Mouse (Mus musculus): ENCODE data around the gene Glce. TPM values are rescaled to one million over a fixed set of nuclear protein-coding genes. Genes with fewer than 3 reads are reported as not detected.

The Glce gene
- polyA plus RNA-seq, 1 experiment = 32.0 TPM

GRCm38 (mm10) chr9:62057881-62058506, 64.5 kb downstream of the Glce start:
- Histone ChIP-seq H3K36me3 (ENCODE audit: control insufficient read depth, insufficient read depth) (peaks cover 21% of the 10 kb centered on the region), H3K4me3 (no peak overlapping the region), H3ac (ENCODE audit: control insufficient read depth, insufficient read length) (no peak overlapping the region), H3K79me2 (ENCODE audit: control insufficient read depth, insufficient read depth) (peaks cover 3% of the 10 kb centered on the region), H3K4me2 (ENCODE audit: low read depth) (no peak overlapping the region), H3K27me3 (ENCODE audit: control insufficient read depth, insufficient read depth, insufficient read length) (no peaks in the 10 kb centered on the region)
- no peak for TF ChIP-seq CEBPB (IDR thresholded peaks at IDR 0.05; ENCODE audit: insufficient read depth, poor library complexity, severe bottlenecking)
- TF ChIP-seq USF1 (IDR thresholded peaks at IDR 0.05; ENCODE audit: low read depth) = no peak

DNA sequence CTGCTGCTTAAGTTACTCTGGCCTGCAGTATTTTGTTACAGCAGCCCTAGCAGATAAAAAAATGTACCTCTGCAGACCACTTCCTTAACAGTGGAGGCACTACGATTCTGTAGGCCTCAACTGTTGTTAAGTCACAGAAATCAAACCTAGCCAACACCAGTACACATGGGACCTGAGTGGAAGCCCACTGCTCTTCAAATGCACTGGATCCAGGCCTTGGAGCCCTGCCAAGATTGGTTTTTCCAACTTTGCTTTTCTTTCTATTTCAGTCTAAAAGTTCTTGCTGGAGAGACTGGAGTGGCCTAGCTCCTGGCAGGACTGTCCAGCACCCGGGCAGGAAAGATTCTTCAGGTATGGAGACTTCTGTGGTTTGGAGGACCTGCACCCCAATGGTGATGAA, 66.2 kb downstream of the Glce start:
- Histone ChIP-seq H3K4me3 (no peak overlapping the region), H3K79me2 (ENCODE audit: control insufficient read depth, insufficient read depth) (peaks cover 3% of the 10 kb centered on the region), H3K27me3 (ENCODE audit: control insufficient read depth, insufficient read depth, insufficient read length) (no peaks in the 10 kb centered on the region), H3K36me3 (ENCODE audit: control insufficient read depth, insufficient read depth) (peaks cover 21% of the 10 kb centered on the region), H3K4me2 (ENCODE audit: low read depth) (no peak overlapping the region), H3ac (ENCODE audit: control insufficient read depth, insufficient read length) (no peak overlapping the region)
- no peak for TF ChIP-seq POLR2AphosphoS2 (IDR thresholded peaks at IDR 0.05; ENCODE audit: insufficient read length, low read depth)
- no peak for TF ChIP-seq TCF12 (IDR thresholded peaks at IDR 0.05; ENCODE audit: insufficient read depth, poor library complexity, severe bottlenecking)
- no peak for TF ChIP-seq MAX (IDR thresholded peaks at IDR 0.05; ENCODE audit: low read depth)
- no peak for TF ChIP-seq MYOG (IDR thresholded peaks at IDR 0.05; ENCODE audit: control insufficient read depth in 1 of 3, insufficient read depth in 1 of 3, insufficient read length in 2 of 3, low read depth in 2 of 3)
- no peak for TF ChIP-seq USF1 (IDR thresholded peaks at IDR 0.05; ENCODE audit: low read depth)
- TF ChIP-seq MYOD1 (IDR thresholded peaks at IDR 0.05; ENCODE audit: control insufficient read depth in 1 of 3, insufficient read length in 2 of 3, low read depth in 2 of 3) = no peak
- TF ChIP-seq SRF (IDR thresholded peaks at IDR 0.05; ENCODE audit: control insufficient read depth, insufficient read length, low read depth) = no peak
- TF ChIP-seq POLR2A (IDR thresholded peaks at IDR 0.05; ENCODE audit: insufficient read length, low read depth) = no peak
- TF ChIP-seq CEBPB (IDR thresholded peaks at IDR 0.05; ENCODE audit: insufficient read depth, poor library complexity, severe bottlenecking) = no peak
- TF ChIP-seq REST (IDR thresholded peaks at IDR 0.05; ENCODE audit: insufficient read depth, insufficient read length) = no peak
- TF ChIP-seq TCF3 (IDR thresholded peaks at IDR 0.05; ENCODE audit: insufficient read length, low read depth) = no peak
- TF ChIP-seq E2F4 (IDR thresholded peaks at IDR 0.05; ENCODE audit: insufficient read depth) = no peak

GRCm38 (mm10) chr9:62050801-62051200, 71.7 kb downstream of the Glce start:
- Histone ChIP-seq H3K36me3 (ENCODE audit: control insufficient read depth, insufficient read depth) (no peaks in the 10 kb centered on the region), H3K27me3 (ENCODE audit: control insufficient read depth, insufficient read depth, insufficient read length) (no peaks in the 10 kb centered on the region), H3ac (ENCODE audit: control insufficient read depth, insufficient read length) (no peak overlapping the region), H3K4me3 (no peak overlapping the region), H3K79me2 (ENCODE audit: control insufficient read depth, insufficient read depth) (no peaks in the 10 kb centered on the region), H3K4me2 (ENCODE audit: low read depth) (no peak overlapping the region)
- TF ChIP-seq POLR2A (IDR thresholded peaks at IDR 0.05; ENCODE audit: insufficient read length, low read depth) (no peak), SRF (IDR thresholded peaks at IDR 0.05; ENCODE audit: control insufficient read depth, insufficient read length, low read depth) (no peak), MAX (IDR thresholded peaks at IDR 0.05; ENCODE audit: low read depth) (no peak), CEBPB (IDR thresholded peaks at IDR 0.05; ENCODE audit: insufficient read depth, poor library complexity, severe bottlenecking) (no peak), REST (IDR thresholded peaks at IDR 0.05; ENCODE audit: insufficient read depth, insufficient read length) (no peak), POLR2AphosphoS2 (IDR thresholded peaks at IDR 0.05; ENCODE audit: insufficient read length, low read depth) (no peak), MYOD1 (IDR thresholded peaks at IDR 0.05; ENCODE audit: control insufficient read depth in 1 of 3, insufficient read length in 2 of 3, low read depth in 2 of 3) (no peak), MYOG (IDR thresholded peaks at IDR 0.05; ENCODE audit: control insufficient read depth in 1 of 3, insufficient read depth in 1 of 3, insufficient read length in 2 of 3, low read depth in 2 of 3) (no peak), USF1 (IDR thresholded peaks at IDR 0.05; ENCODE audit: low read depth) (no peak), E2F4 (IDR thresholded peaks at IDR 0.05; ENCODE audit: insufficient read depth) (no peak), TCF12 (IDR thresholded peaks at IDR 0.05; ENCODE audit: insufficient read depth, poor library complexity, severe bottlenecking) (no peak), TCF3 (IDR thresholded peaks at IDR 0.05; ENCODE audit: insufficient read length, low read depth) (no peak)

GRCm38 (mm10) chr9:62049166-62049565, 73.3 kb downstream of the Glce start:
- Histone ChIP-seq H3K4me3 (no peak overlapping the region), H3K27me3 (ENCODE audit: control insufficient read depth, insufficient read depth, insufficient read length) (no peaks in the 10 kb centered on the region), H3K79me2 (ENCODE audit: control insufficient read depth, insufficient read depth) (no peaks in the 10 kb centered on the region), H3ac (ENCODE audit: control insufficient read depth, insufficient read length) (no peak overlapping the region), H3K36me3 (ENCODE audit: control insufficient read depth, insufficient read depth) (no peaks in the 10 kb centered on the region), H3K4me2 (ENCODE audit: low read depth) (no peak overlapping the region)
- TF ChIP-seq CEBPB (IDR thresholded peaks at IDR 0.05; ENCODE audit: insufficient read depth, poor library complexity, severe bottlenecking) (no peak), MYOD1 (IDR thresholded peaks at IDR 0.05; ENCODE audit: control insufficient read depth in 1 of 3, insufficient read length in 2 of 3, low read depth in 2 of 3) (no peak), TCF3 (IDR thresholded peaks at IDR 0.05; ENCODE audit: insufficient read length, low read depth) (no peak), MYOG (IDR thresholded peaks at IDR 0.05; ENCODE audit: control insufficient read depth in 1 of 3, insufficient read depth in 1 of 3, insufficient read length in 2 of 3, low read depth in 2 of 3) (no peak), MAX (IDR thresholded peaks at IDR 0.05; ENCODE audit: low read depth) (no peak)

GRCm38 (mm10) chr9:62042167-62042566, 80.3 kb downstream of the Glce start:
- Histone ChIP-seq H3K4me3 (no peak overlapping the region), H3K27me3 (ENCODE audit: control insufficient read depth, insufficient read depth, insufficient read length) (no peaks in the 10 kb centered on the region), H3K36me3 (ENCODE audit: control insufficient read depth, insufficient read depth) (no peaks in the 10 kb centered on the region), H3ac (ENCODE audit: control insufficient read depth, insufficient read length) (no peak overlapping the region), H3K79me2 (ENCODE audit: control insufficient read depth, insufficient read depth) (no peaks in the 10 kb centered on the region), H3K4me2 (ENCODE audit: low read depth) (no peak overlapping the region)
- no peak for TF ChIP-seq MYOG (IDR thresholded peaks at IDR 0.05; ENCODE audit: control insufficient read depth in 1 of 3, insufficient read depth in 1 of 3, insufficient read length in 2 of 3, low read depth in 2 of 3)
- TF ChIP-seq SRF (IDR thresholded peaks at IDR 0.05; ENCODE audit: control insufficient read depth, insufficient read length, low read depth) = no peak

Measured in myocyte (in vitro differentiated cells).